Mouse (Mus musculus) urinary bladder, postnatal 14 days (tissue): Measurements from ENCODE around the gene Gm44805.

ENCODE experiments used
- DNase-seq: peaks from one replicate; pipeline ENCODE4 v3.0.0; 2021; ENCODE audit warnings: low spot score

The Gm44805 gene

GRCm38 (mm10) chr7:19677872-19678271 lies 3.4 kb downstream of the Gm44805 start, which contains the start of gene Apoc2:
Gene Apoc2, minus strand, starts transcription at chr7:19677941.
- no peak for DNase-seq

- DNase-seq, result no peak
Observed at GRCm38 (mm10) chr7:19676662-19677061, 4.6 kb downstream of the Gm44805 start.

GRCm38 (mm10) chr7:19675824-19676223 lies 5.4 kb downstream of the Gm44805 start:
- no peak for DNase-seq

- no peak for DNase-seq
Observed at GRCm38 (mm10) chr7:19673083-19673699, 8.0 kb downstream of the Gm44805 start.

DNA sequence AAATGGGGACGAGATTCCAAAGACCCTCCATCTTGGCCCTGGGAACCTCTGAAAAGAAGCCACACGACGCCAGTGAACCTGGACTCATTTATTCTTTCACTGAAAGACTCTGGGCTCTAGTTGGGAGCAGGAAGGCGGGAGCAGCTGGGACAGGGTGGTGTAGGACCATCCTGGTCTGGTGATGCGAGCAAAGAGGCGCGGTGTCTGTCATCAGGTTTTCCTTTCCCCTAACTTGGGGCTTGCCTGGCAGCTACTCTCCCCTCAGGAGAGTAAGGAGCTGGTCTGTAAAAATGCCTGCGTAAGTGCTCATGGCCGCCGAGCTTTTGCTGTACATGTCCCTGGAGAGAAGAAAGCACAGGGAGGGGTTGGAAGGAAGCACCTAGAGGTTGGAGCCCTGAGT lies 9.7 kb downstream of the Gm44805 start:
- DNase-seq, result no peak

DNA sequence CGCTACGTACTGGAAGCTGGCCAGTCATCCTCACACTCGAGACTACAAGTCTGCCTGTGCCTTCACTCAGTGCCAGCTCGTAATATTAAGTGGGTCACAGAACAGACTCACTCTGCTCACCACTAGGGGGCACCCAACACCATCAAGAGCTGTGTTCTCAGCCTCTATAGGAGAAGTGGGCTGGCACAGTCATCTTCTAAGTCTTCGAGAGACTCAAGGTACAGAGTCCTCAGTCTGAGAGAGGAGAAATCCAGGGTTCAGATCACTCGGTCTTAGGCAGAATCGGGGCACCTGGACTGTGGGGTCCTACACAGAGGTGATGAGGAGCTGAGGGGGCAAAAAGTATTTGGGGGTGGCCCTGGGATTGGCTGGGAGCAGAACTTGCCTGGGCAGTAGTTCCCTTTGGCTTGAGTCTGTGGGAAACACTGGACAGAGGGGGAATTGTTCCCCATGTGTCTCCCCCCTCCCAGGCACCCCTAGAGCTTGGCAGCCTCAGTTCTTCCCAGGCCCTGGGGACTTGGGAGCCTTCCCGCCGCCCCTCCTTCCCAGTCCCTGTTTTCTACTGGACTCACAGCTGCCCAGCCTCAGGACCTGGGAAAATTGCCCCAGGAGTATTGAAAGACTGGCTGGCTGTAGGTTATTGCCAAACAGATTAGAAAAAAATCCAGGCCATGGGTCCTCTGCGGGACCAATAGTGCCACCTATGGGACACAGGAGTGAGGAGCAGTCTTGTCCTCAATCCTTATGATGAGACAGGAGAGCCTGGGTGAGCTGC lies 12.1 kb downstream of the Gm44805 start:
- DNase-seq, result peak; percentile 95

GRCm38 (mm10) chr7:19667434-19667833 lies 13.8 kb downstream of the Gm44805 start:
- no peak for DNase-seq

GRCm38 (mm10) chr7:19666750-19667149 lies 14.5 kb downstream of the Gm44805 start:
- DNase-seq, result no peak

DNA sequence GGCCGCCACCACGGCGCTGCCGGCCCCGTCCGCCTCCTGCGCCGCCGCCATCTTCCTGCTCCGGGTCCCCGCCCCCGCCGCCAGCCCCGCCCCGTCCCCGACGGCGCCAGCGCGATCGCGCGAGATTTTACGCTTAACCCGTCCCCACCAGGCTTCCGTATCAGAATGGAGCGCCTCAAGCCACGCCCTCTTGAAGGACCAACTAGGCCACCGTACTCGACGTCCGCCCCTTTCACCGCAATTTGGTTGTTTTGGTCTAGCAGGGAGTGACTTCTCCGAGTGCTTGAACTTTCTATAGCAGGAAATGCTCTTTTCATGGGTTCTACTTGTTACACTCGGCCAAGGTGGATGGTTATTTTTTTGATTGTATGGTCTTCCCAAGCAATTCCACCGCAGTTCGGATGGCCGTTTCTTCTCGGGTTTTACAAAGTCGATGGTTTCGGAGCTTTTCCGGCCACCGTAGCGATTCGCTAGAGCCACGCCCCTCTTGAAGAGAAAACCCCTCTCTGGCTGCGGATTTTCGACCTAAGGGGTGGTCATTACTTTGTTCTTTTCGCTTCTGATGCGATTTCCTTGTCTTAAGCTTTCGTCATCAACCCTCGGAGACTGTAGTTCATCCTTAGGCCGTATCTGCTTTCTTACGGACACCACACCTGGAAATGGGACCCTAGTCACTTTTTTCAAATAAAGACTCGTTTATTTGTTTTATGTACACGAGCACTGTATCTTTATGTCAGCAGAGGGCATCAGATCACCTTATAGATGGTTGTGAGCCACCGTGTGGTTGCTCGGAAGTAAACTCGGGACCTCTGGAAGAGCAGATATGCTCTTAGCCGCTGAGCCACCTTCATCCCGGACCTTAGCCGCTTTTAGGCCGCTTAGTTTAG lies 16.0 kb downstream of the Gm44805 start, which contains the start of gene Clptm1:
TSS of gene Clptm1 (minus strand) at position 79 of the 887 bp plus-strand sequence.
- DNase-seq, result peak; percentile 97

GRCm38 (mm10) chr7:19664455-19664954 lies 16.7 kb downstream of the Gm44805 start:
- DNase-seq, result no peak

- no peak for DNase-seq
Observed at GRCm38 (mm10) chr7:19663940-19664339, 17.3 kb downstream of the Gm44805 start.

DNA sequence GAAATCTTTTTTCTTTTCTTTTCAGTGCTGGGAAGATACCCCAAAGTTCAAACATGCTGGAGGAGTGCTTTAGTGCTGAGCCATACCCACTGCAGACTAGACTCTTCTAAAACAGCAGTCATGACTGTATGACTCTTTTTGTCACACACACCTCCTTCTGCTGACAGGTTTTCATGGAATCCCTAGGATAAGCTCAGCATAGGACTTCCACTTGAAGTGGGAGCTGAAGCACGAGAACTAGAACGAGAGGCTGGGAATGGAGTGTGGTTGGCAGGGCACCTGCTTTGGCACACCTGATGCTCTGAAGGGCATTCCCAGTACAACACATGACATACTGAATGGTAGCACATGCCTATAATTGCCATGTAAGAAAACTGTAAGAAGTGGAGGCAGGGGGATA lies 28.6 kb downstream of the Gm44805 start:
- no peak for DNase-seq

DNA sequence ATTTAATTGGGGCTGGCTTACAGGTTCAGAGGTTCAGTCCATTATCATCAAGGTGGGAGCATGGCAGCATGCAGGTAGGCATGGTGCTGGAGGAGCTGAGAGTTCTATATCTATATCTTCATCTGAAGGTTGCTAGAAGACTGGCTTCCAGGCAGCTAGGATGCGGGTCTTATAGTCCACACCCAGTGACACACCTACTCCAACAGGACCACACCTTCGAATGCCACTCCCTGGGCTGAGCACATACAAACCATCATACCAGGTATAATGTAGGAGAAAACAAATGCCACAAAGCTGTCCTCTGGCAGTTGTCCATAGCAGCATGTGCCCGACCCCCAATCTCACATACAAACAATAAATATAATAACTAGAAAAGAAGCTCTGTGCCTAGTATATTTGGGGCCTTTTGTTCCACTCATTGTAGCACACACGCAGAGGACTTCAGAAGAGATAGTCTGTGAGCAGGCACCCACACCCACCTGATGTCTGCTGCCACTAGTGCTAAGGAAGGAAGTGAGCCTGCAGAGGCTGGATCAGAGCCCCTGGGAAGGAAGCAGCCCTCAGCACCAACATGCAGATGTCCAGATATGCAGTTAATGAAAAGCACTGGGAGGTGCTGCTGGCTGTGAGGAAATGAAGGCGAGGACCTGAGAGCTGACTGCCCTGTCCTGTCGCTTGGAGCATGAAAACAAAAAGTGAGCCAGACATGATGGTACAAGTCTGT lies 30.0 kb downstream of the Gm44805 start:
- no peak for DNase-seq

GRCm38 (mm10) chr7:19641223-19641622 lies 40.0 kb downstream of the Gm44805 start:
- DNase-seq, result no peak

- no peak for DNase-seq
Observed at GRCm38 (mm10) chr7:19635074-19635827, 46.0 kb downstream of the Gm44805 start.

DNA sequence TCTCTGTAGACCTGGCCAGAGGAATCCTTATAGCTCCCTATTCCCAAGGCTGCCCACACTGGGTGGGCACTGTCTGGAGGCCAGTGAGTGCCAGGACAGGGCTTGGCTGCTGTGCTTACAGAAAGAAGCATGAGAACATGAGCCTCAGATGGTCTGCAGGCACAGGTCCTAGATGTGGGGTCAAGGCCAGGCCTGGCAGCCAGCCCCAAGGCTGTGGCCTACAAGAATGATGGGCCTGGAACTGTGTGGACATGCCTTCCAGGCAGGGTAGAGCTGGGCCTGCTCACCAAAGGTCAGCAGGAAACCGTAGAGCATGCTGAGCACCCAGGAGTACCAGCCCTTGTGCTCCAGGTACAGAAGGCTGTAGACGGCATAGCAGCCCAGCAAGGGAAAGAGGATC lies 46.6 kb downstream of the Gm44805 start:
- no peak for DNase-seq

GRCm38 (mm10) chr7:19633855-19634254 lies 47.4 kb downstream of the Gm44805 start:
- DNase-seq, result no peak

- no peak for DNase-seq
Observed at GRCm38 (mm10) chr7:19633197-19633596, 48.0 kb downstream of the Gm44805 start.

DNA sequence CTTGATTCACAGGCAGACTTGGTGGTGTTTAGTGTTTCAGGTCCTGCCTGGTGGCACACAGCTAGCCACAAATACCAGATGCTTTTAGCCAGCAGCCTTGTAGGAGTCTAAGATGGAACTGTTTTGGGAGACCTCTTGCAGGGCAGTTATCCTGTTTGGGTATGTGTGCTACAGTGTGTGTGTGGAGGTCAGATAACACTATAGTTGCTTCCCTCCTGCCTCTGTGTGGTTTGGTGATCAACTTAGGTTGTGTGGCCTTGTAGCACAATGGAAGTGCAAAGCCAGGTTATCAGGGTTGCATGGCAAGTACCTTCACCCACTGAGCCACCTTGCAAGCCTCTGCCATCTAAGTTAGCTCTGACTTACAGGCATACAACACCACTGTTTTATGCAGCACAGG lies 48.5 kb downstream of the Gm44805 start:
- no peak for DNase-seq

DNA sequence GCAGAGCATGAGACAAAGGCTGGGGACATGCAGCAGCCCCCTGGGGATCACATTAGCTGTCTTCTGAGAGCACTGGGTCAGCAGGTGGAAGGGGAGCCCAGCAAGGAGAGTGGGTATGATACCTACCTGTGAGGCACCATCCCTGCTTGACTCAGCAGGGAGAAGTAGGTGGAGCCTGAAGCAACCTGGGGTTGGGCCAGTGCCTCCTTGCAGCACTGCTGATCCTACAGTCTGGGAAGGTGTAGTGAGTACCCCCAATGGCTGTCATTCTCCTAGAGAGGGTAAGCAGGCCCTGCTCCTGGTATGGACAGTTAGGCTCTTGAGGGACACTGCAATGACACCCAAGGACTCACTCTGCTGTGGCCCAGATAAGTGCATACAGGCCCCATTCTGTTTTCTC lies 48.9 kb downstream of the Gm44805 start:
- no peak for DNase-seq

DNA sequence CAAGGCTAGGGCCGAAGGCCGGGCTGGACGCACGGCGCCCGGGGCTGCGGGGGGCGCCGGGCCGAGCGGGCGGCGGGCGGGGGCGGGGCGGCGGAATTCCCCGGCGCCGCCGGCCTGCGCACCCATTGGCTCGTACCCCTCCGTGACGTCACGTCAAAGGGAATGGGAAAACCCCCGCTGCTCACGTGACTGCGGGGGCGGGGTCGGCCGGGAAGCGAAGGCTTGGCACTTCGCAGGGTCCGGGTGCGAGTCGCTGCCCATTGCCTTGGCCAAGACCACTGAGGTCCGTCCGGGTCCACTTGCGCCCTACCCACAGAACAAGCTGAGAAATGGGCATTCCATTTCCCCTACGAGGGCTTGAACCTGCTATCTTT lies 51.9 kb downstream of the Gm44805 start, which contains the start of gene Relb:
TSS of gene Relb (minus strand) at position 78 of the 374 bp plus-strand sequence.
- DNase-seq, result peak; percentile 94
